Mouse (Mus musculus): Measurements from ENCODE around the gene Zfp994.
"Not testable (repeated sequence)": the region's sequence is repeated elsewhere in the genome, so short reads cannot be mapped to it uniquely, and the experiment has no call there.

The Zfp994 gene

GRCm38 (mm10) chr17:22225422-22226012 lies at the start of gene Zfp994:
TSS of gene Zfp994 (minus strand) at chr17:22225616.
- DNase-seq (ENCODE audit: low spot score): peak; percentile 88

GRCm38 (mm10) chr17:22230701-22231100 lies 5.3 kb upstream of the Zfp994 start:
- peak; percentile 5 for DNase-seq (ENCODE audit: low spot score)

- DNase-seq (ENCODE audit: low spot score): peak; percentile 1
Observed at GRCm38 (mm10) chr17:22225015-22225414, 401 bp downstream of the Zfp994 start.

GRCm38 (mm10) chr17:22165722-22166294 lies 59.6 kb downstream of the Zfp994 start, which contains the start of gene Zfp947:
TSS of gene Zfp947 (minus strand) at chr17:22166190.
- peak; percentile 34 for DNase-seq (ENCODE audit: low spot score)

- DNase-seq (ENCODE audit: low spot score): not testable (repeated sequence)
Observed at GRCm38 (mm10) chr17:22165304-22165703, 60.1 kb downstream of the Zfp994 start.

GRCm38 (mm10) chr17:22153951-22154350 lies 71.5 kb downstream of the Zfp994 start:
- DNase-seq (ENCODE audit: low spot score): not testable (repeated sequence)

Measured in ovary, postnatal 14 days (tissue).